Mouse (Mus musculus) CH12.LX (cell line): Measurements from ENCODE around the gene Slc24a3. TPM values are rescaled to one million over a fixed set of nuclear protein-coding genes. Genes with fewer than 3 reads are reported as not detected.

Source experiments
- DNase-seq: peaks from one replicate; pipeline ENCODE4 v3.0.0-alpha.2; 2013; ENCODE audit errors: extremely low read depth
- H3K27ac ChIP-seq: 2 replicates; pipeline ENCODE4 v1.5.1; 2012; ENCODE audit warnings: low read depth, mild to moderate bottlenecking, control low read depth, moderate library complexity; ENCODE audit not compliant: insufficient read depth
- H3K27me3 ChIP-seq: replicated peaks from 2 replicates; pipeline ENCODE3; 2012; ENCODE audit warnings: inconsistent platforms
- H3K36me3 ChIP-seq, 2 experiments: replicated peaks in 1 of 2; 2 replicates each; pipeline versions ENCODE3 to v1.6.1; 2012; ENCODE audit warnings: inconsistent platforms in 1 of 2, low read length in 1 of 2, mild to moderate bottlenecking in 1 of 2, mixed read lengths in 1 of 2, moderate library complexity in 1 of 2; ENCODE audit not compliant: control insufficient read depth in 1 of 2, insufficient read depth in 1 of 2
- H3K4me1 ChIP-seq, 2 experiments: 2 replicates each; pipeline ENCODE4 v1.6.1; 2012; ENCODE audit warnings: inconsistent platforms in 1 of 2, moderate library complexity in 1 of 2; ENCODE audit not compliant: insufficient read depth in 2 of 2, control insufficient read depth in 1 of 2
- H3K4me2 ChIP-seq: 2 replicates; pipeline ENCODE4 v1.6.1; 2012; ENCODE audit warnings: low read depth, mild to moderate bottlenecking, control low read depth; ENCODE audit not compliant: poor library complexity, insufficient read depth, severe bottlenecking
- H3K4me3 ChIP-seq, 3 experiments: fragments of 150-350 bp in 1 of 3; sonication (generic) in 1 of 3; replicated peaks in 1 of 3; 2 replicates each; pipeline versions ENCODE3 to v1.5.1; 2011 to 2012; ENCODE audit warnings: low read depth in 2 of 3, low read length in 2 of 3, mild to moderate bottlenecking in 2 of 3, moderate library complexity in 2 of 3, control low read depth in 1 of 3, improper control_type of control experiment in 1 of 3, inconsistent platforms in 1 of 3, mixed read lengths in 1 of 3; ENCODE audit not compliant: poor library complexity in 1 of 3
- H3K79me2 ChIP-seq: replicated peaks from 2 replicates; pipeline ENCODE4 v1.6.1; 2012; ENCODE audit warnings: mild to moderate bottlenecking, moderate library complexity; ENCODE audit not compliant: control insufficient read depth, poor library complexity, insufficient read depth, severe bottlenecking; ENCODE audit errors: extremely low read depth
- H3K9ac ChIP-seq: 2 replicates; pipeline ENCODE4 v1.6.1; 2012; ENCODE audit warnings: low read depth, mild to moderate bottlenecking, control low read depth, moderate library complexity; ENCODE audit not compliant: insufficient read depth
- H3K9me3 ChIP-seq: replicated peaks from 2 replicates; pipeline ENCODE3; 2012; ENCODE audit warnings: low read length, inconsistent platforms, mixed read lengths
- BHLHE40 ChIP-seq: IDR thresholded peaks from 2 replicates; pipeline ENCODE4 v1.6.1; 2011; ENCODE audit warnings: mild to moderate bottlenecking, low read depth, low read length, improper control_type of control experiment
- CHD1 ChIP-seq: IDR thresholded peaks from 2 replicates; pipeline ENCODE4 v1.6.1; 2012; ENCODE audit warnings: low read depth, low read length, improper control_type of control experiment, inconsistent platforms
- CHD2 ChIP-seq: IDR thresholded peaks from 2 replicates; pipeline ENCODE4 v1.6.1; 2011; ENCODE audit warnings: low read length, improper control_type of control experiment
- ELF1 ChIP-seq: IDR thresholded peaks from 2 replicates; pipeline ENCODE4 v1.6.1; 2014; ENCODE audit warnings: low read depth, mild to moderate bottlenecking, inconsistent platforms, low read length, improper control_type of control experiment
- EP300 ChIP-seq: IDR thresholded peaks from 2 replicates; pipeline ENCODE4 v1.6.1; 2011; ENCODE audit warnings: low read length, improper control_type of control experiment
- GABPA ChIP-seq: IDR thresholded peaks from 2 replicates; pipeline ENCODE4 v1.6.1; 2012; ENCODE audit warnings: low read depth, low read length, improper control_type of control experiment, inconsistent platforms; ENCODE audit not compliant: insufficient replicate concordance
- JUND ChIP-seq: conservative IDR thresholded peaks from 2 replicates; pipeline ENCODE4 v1.6.1; 2011; ENCODE audit warnings: low read depth, low read length, improper control_type of control experiment
- MYC ChIP-seq: IDR thresholded peaks from 2 replicates; pipeline ENCODE4 v1.6.1; 2011; ENCODE audit warnings: low read depth, mild to moderate bottlenecking, improper control_type of control experiment, low read length
- NELFE ChIP-seq: IDR thresholded peaks from 2 replicates; pipeline ENCODE4 v1.6.1; 2011; ENCODE audit warnings: low read depth, low read length, improper control_type of control experiment
- NRF1 ChIP-seq: IDR thresholded peaks from 2 replicates; pipeline ENCODE4 v1.6.1; 2014; ENCODE audit warnings: low read depth, mild to moderate bottlenecking, inconsistent platforms, low read length, improper control_type of control experiment, moderate library complexity
- RAD21 ChIP-seq: IDR thresholded peaks from 2 replicates; pipeline ENCODE4 v1.6.1; 2011; ENCODE audit warnings: low read depth, mild to moderate bottlenecking, low read length, improper control_type of control experiment, moderate library complexity
- TBP ChIP-seq: conservative IDR thresholded peaks from 2 replicates; pipeline ENCODE4 v1.6.1; 2011; ENCODE audit warnings: low read depth, low read length, improper control_type of control experiment
- UBTF ChIP-seq: IDR thresholded peaks from 2 replicates; pipeline ENCODE4 v1.6.1; 2012; ENCODE audit warnings: low read depth, mild to moderate bottlenecking, inconsistent platforms, low read length, improper control_type of control experiment, moderate library complexity
- ZC3H11A ChIP-seq: IDR thresholded peaks from 2 replicates; pipeline ENCODE4 v1.6.1; 2012; ENCODE audit warnings: low read depth, mild to moderate bottlenecking, inconsistent platforms, low read length, improper control_type of control experiment
- ZKSCAN1 ChIP-seq: IDR thresholded peaks from 2 replicates; pipeline ENCODE4 v1.6.1; 2012; ENCODE audit warnings: low read depth, inconsistent platforms, low read length, improper control_type of control experiment, borderline replicate concordance
- ZNF384 ChIP-seq: IDR thresholded peaks from 2 replicates; pipeline ENCODE4 v1.6.1; 2012; ENCODE audit warnings: low read depth, low read length, improper control_type of control experiment, inconsistent platforms
- dilution Hi-C: fragments of 300-500 bp; cut with MboI; formaldehyde crosslinking; loops from 2 replicates; pipeline ENCODE4 v1.14.3; 2020; ENCODE audit warnings: low sequenced_read_pairs; ENCODE audit not compliant: extremely low pct_unique_long_range_greater_than_20kb, extremely low pct_ligation_motif_present
- in situ Hi-C: fragments of 300-500 bp; cut with MboI; formaldehyde crosslinking; loops from 3 replicates; pipeline ENCODE4 v1.14.3; 2019; ENCODE audit warnings: low sequenced_read_pairs, low pct_ligation_motif_present, low pct_unique_long_range_greater_than_20kb, mixed read lengths
- polyA plus RNA-seq: library from polyadenylated mRNA; unstranded; fragments of >175 nt; gene quantifications from 2 replicates; pipeline ENCODE4 v1.2.1, GENCODE M21; 2012; ENCODE audit warnings: low read depth; ENCODE audit not compliant: insufficient read length
- total RNA-seq, 2 experiments: library from RNA; depleted of rRNA; stranded (reverse); fragments of 300-350 nt in 1 of 2; fragments of >200 nt in 1 of 2; gene quantifications; 2 replicates each; pipeline ENCODE4 v1.2.3; 2012 to 2014

Gene Slc24a3
- total and polyA plus RNA-seq, 3 experiments, result not detected

- Histone ChIP-seq H3K79me2 (no peaks in the 10 kb centered on the region), H3K9me3 (no peaks in the 10 kb centered on the region), H3K4me1 (no peaks in the 10 kb centered on the region), H3K27me3 (peaks cover 1% of the 10 kb centered on the region), H3K9ac (no peak overlapping the region), H3K4me3 (no peak overlapping the region), H3K4me2 (no peak overlapping the region), H3K36me3 (no peaks in the 10 kb centered on the region), H3K27ac (no peak overlapping the region)
- dilution Hi-C loops, result no loop called here
- TF ChIP-seq ZKSCAN1 (no peak), ZNF384 (no peak), ELF1 (no peak), RAD21 (no peak), TBP (no peak), NRF1 (no peak), EP300 (no peak), ZC3H11A (no peak), CHD1 (no peak), NELFE (no peak), UBTF (no peak), JUND (no peak), BHLHE40 (no peak)
- in situ Hi-C loops, result loop anchor here (25.0 kb wide), 1 partner anchor 702 kb away; no protein-coding TSS in a partner anchor
- DNase-seq, result no peak
Observed at GRCm38 (mm10) chr2:145684891-145685290, 517.3 kb downstream of the Slc24a3 start.

GRCm38 (mm10) chr2:145686017-145686416, 518.5 kb downstream of the Slc24a3 start:
- in situ Hi-C loops, result loop anchor here (25.0 kb wide), 1 partner anchor 701 kb away; no protein-coding TSS in a partner anchor
- Histone ChIP-seq H3K4me3 (no peak overlapping the region), H3K9me3 (no peaks in the 10 kb centered on the region), H3K9ac (no peak overlapping the region), H3K27me3 (no peaks in the 10 kb centered on the region), H3K79me2 (no peaks in the 10 kb centered on the region), H3K27ac (no peak overlapping the region), H3K4me1 (no peaks in the 10 kb centered on the region), H3K4me2 (no peak overlapping the region), H3K36me3 (no peaks in the 10 kb centered on the region)
- no peak for DNase-seq
- dilution Hi-C loops, result no loop called here
- TF ChIP-seq RAD21 (no peak), UBTF (no peak), MYC (no peak), GABPA (no peak), CHD2 (no peak)
